Mouse (Mus musculus): Measurements from ENCODE around the gene Tubd1.

Gene Tubd1

DNA sequence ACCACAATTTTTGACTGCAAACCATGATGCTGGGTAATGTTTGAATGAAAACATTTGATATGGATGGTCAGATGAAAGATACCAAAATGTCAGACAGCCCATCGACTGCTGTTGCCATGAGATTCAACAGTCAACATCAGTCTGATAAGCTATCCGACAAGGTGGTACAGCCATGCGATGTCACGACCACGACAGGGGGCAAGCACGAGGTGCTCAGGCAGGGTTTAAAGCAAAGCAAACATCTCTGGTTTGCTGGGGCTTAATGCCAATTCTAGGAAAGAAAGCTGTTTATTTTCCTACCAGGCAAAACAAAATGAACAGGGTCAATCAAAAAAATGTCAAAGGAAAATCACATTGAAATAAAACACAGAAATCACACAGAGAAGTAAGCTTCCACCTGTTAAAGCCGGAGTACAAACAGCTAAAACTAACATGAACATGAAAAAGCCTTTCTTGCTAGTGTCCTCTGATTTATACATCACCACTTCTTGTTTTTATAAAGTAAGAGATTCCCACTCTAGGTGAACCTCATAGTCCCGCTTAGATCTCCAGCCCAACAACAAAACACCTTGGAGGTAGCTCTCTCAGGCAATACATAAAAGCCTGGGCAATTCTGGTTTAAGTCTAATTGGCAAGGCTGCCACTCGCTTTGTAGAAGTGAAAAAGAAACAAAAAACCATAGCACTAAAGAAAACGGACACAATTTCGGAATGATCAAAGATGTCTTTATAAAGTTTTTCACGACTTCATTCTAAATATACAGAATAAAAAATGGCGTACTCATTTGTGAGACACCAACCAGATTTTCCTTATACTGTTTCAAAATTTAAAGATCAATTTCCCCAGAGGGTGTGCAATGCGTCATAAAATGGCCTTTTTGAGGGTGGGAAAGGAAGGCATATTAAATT is 39.5 kb downstream of the Tubd1 start:
- DNase-seq (ENCODE audit: low read depth) = no peak

- no peak for DNase-seq (ENCODE audit: low read depth)
These were observed 40.3 kb downstream of the Tubd1 start for GRCm38 (mm10) chr11:86584898-86585597.

DNA sequence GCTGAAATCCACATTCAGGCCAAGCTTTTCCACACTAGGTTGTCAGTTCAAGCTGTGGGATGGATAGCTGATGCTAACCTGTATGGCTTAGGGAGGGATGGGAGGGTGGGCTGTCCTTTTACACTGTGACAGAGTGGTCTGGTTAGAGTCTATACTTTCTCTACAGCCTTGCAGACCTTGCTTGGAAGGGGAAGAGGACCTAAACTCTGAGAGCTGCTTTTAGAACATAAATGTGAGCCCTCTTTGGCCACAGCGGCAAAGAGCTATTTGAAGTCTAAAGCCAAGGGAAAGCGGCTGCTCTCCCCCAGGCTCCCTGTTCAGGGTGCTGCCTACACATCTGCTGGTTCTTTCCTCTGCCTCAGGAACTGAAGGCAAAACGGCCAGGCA is 40.8 kb downstream of the Tubd1 start:
- no peak for DNase-seq (ENCODE audit: low read depth)

- DNase-seq (ENCODE audit: low read depth) = no peak
These were observed 41.5 kb downstream of the Tubd1 start for GRCm38 (mm10) chr11:86586177-86586867.

DNA sequence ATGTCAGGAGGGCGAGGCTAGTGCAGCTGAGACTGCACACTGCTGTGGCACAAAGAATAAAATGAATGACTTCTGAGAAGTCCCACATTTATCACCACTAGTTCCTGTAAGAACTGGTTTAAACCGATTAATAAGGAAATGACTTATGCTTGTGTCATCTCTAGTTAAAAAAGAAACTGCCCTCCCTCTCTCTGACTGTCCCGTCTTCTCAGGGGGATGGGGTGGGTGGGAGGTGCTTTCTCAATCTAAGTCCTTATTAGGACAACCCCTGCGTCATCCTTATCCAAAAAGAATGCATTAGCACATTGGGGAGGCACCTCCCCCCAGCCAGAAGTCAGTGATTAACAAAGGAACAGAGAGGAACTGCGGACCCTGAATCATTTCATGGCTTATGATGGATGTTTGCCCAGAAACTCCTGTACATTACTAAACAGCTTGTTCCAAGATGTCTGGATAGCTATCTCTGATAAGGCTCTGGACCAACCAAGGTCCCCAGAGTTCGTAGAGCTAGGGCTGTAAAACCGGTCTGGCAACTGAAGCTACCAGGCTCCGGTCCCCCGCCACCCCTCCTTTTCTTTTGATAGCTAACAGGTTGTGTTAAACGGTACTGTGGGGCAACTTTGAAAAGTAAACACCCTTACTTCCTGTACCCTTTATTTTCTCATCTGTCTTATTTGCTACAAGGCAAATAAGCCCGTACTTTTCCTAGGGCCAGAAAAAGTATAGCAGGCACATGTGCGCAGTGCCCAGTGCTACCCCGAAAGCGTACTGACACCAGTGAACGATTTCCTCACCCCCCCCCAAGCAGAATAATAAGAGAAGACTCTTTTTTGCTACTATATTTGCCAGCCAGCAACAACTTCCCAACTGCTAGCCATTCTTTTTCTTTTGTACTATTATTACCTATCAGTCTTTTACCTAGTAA is 42.3 kb downstream of the Tubd1 start:
- DNase-seq (ENCODE audit: low read depth) = peak; percentile 86

DNA sequence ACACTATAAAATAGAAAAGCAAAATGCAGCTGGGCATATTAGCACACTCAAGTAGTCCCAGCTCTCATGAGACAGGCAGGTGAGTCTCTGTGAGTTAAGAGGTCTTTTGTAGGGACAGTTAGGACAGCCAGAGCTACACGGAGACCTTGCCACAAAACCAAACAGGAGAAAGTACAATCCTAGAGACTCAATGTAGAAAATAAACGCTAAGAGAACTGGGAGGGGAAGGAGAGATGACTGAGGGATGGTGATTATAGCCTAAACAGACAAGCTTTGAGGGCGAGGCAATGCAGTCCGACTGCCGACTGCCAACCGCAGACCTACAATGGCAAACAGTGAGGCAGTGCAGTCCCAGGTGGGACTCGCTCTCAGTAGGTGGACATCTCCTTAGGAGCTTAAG is 43.0 kb downstream of the Tubd1 start:
- DNase-seq (ENCODE audit: low read depth) = no peak

DNA sequence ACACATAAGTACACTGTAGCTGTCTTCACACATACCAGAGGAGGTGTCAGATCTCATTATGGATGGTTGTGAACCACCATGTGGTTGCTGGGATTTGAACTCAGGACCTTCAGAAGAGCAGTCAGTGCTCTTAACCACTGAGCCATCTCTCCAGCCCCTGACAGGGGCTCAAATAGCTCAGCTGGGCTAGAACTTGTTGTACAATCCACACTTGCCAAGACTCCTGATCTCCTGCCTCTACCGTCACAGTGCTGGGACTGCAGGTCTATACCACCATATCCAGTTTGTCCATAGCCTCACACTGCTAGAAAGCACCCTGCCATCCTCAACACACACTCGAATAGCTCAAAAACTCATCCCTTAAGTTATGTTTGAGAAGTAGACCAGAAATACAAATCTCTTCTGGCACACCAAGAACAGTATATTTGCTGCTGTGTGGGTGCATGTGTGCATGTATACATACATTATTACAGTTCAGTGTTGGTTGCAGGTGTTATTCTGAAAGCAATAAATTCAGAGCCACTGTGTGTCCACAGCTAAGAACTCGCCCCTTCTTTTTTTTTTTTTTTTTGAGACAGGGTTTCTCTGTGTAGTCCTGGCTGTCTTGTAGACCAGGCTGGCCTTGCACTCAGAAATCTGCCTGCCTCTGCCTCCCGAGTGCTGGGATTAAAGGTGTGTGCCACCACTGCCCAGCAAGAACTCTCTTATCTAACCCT is 44.0 kb downstream of the Tubd1 start:
- DNase-seq (ENCODE audit: low read depth) = no peak

DNA sequence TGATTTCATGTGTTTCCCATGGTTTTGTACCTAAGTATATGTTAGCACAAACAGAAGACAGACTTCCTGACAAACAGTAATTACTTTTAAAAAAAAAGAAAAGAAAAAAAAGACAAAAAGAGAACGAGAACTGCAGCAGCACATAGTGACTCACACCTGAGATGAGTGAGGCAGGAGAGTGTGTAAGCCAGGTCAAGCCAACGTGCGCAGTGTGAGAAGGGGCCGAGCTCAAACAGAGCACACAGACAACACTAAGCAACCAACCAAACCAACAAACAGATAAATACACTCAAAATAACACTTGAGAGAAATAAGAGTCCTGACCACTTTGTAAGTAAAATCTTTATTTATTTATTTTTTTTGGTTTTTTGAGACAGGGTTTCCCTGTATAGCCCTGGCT is 45.3 kb downstream of the Tubd1 start:
- no peak for DNase-seq (ENCODE audit: low read depth)

DNA sequence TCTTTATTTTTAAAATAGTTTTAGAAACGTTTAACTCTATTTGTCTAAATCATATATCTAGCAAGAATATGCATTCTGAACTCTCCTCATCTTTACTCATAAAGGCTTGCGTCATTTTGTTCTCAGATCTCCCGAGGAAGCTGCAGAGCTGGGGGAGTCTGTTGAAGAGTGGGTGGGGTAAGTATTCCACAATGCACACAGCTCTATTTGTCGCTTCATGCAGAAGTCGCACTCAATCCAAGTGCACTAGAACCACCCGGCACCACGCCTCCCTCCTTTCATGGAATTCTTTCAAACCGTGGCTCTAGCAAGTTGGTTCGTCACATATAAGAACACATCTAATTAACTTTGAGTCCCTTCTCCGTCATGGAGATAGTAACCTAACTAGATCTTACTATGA is 45.8 kb downstream of the Tubd1 start:
- DNase-seq (ENCODE audit: low read depth) = no peak

GRCm38 (mm10) chr11:86591301-86591845 is 46.6 kb downstream of the Tubd1 start:
- no peak for DNase-seq (ENCODE audit: low read depth)

DNA sequence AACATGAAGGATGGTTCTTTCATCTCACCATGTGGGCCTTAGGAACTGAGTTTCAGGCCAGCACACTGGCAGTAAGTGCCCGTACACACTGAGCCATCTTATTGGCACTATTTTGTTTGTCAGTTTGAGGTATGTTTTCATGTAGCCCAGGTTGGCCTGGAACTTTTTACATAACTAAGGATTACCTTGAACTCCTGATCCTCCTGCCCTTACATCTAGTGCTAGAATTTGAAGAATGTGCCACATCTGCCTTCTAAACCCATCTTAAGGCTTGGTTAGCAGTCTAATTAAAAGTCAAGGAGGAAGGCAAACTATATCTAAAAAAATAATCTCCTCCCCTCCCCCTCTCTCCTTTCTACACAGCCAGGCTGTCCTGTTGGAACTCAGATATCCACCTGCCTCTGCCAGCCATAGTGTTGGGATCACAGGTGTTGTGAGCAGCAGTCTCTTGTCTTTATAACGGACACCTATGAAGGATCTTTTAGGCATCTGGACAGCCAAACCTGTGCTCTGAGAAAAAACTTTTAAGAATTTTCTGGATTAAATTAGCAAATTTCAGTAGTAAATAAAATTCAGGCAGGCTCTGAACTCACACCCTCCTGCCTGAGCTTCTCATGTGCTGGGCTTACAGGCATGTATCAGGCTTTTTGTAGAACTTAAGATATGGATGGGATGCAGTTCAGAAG is 47.3 kb downstream of the Tubd1 start:
- DNase-seq (ENCODE audit: low read depth) = no peak

DNA sequence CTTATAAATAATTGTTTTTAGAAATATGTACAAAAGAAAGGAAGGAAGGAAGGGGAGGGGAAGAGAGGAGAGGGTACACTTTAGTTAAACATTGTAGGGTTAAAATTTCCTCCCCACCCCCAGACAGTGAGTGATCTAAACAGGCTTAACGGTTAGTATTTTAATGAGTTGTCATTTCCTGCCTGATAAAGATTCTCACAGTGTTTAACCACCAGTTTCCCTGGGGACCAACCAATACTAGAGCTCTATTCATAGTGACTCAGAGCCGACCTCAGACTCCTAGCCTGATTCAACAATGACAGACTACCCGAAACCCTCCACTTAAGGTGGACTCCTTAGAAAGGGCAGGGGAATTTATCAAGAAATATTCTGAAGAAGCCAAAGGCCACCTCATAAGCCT is 48.2 kb downstream of the Tubd1 start:
- DNase-seq (ENCODE audit: low read depth) = peak; percentile 84

DNA sequence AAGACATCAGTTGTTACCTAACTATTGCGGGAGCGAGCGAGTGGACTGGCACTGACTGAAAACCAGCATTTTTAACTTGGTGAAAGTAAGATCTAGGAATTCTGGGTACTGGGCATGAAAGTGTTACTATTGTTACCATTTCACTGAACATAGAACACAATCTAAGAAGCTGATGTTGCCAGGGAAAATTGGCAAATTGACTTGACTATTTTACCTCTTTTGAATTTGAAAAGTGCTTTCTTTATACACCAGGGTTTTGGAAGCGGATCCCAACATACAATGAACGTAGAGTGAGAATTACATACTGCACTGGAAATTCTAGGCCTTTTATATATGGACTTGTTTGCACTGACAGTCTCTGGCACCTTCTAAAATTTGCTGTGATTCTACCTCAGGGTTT is 48.7 kb downstream of the Tubd1 start:
- no peak for DNase-seq (ENCODE audit: low read depth)

DNA sequence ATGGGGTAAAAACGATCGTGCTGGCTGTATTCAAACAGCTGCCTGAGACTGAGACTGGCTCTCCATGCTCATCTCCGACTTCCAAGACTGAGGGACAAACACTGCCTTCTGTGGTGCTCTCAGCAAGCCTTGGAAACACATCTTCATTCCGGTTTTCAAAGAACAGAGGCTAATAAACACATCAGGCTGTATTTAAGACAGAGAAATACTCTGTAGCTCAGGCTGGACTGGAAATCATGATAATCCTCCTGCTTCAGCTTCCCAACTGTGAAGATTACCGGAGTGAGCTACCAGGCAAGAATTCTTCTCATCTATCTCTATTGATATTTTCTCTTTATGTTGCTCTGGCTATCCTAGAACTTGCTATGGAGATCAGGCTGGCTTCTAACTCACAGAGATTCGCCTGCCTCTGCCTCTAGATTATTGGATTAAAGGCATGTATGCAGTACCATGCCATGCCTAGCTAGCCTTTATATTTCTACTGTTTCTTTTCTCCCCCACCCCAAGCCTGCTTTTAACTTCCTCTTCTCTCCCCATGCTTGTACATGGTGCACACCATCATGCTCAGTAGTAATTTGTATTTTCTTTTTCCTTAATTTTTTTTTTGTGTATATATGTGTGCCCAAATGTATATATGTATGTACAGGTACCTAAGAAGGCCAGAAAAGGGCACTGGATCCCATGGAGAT is 49.5 kb downstream of the Tubd1 start:
- no peak for DNase-seq (ENCODE audit: low read depth)

DNA sequence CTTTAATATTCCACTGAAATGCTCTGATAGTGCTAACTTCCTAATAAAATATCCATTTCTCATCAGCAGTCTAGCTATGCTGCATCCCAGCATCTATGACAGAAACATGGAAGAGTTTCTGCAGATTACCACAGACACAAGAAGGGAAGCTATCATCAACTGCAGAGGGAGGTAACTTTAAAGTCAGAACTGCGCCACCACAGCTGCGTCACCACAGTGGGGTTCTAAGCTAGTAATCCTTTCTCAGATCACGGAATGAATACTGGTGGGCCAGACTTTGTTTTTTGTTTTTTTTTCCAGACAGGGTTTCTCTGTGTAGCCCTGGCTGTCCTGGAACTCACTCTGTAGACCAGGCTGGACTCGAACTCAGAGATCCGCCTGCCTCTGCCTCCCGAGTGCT is 50.6 kb downstream of the Tubd1 start:
- no peak for DNase-seq (ENCODE audit: low read depth)

DNA sequence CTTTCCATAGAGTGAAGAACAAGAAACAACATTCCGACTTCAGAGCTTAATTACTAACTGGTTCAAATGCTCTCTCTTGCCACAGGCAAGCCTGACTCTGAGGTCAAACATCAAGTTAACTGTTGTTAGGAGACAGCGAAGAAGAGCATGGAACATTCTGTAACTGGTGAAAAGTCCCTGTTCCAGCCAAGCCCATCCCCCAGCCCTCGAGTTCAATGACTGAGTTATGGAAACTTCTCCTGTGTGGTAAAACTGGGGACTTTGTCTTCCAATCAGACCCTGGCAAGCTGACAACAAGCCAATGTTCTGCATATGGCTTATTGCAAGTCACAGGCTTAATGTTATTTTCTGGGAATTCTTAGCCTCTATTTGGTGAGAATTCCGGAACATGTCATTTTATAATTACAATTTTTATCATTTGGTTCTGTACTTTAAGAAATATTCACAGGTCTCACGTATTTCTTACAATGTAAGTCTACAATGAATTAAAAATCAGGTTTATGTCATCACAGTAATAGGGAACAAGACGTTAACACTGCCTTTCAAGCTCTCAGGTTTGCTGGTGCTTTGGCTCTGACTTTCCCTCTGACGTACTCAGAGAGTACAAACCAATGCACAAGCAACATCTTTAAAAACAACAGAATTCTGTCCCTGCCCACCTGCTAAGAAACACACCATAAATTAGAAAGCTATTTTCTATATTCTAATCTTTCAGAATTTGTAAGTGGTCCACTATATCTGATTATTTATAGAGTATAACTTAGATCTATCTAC is 51.6 kb downstream of the Tubd1 start:
- DNase-seq (ENCODE audit: low read depth) = no peak

DNA sequence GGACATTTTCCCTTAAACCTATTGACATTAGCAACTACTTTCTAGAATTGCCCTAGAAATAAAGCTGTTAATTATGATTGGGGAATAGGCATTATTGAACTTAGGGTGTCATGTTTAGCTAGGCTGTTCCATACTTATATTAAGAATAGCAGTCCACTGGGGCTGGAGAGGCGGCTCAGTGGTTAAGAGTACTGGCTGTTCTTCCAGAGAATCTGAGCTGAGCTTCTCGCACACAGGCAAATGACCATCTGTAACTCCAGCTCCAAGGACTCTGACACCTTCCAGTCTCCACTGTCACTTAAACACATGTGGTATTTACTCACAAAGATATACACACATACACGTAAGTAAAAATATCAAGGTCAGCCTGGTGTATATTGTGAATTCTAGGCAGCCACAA is 52.2 kb downstream of the Tubd1 start:
- DNase-seq (ENCODE audit: low read depth) = no peak

DNA sequence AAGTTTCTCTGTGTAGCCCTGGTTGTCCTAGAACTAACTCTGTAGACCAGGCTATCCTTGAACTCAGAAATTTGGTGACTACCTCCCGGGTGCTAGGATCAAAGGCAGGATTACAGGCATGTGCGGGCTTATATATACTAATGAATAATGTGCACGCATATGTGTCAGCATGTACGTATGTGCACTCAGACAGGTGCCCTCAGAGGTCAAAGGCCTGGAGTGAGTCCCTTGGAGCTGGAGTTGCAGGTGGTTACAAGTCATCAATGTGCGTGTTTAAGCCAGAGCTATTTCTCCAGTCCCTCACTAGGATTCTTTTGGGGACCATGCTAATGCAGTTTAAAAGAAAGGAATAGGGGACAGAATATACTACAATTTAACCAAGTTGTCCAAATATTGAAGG is 53.4 kb downstream of the Tubd1 start:
- DNase-seq (ENCODE audit: low read depth) = no peak

- no peak for DNase-seq (ENCODE audit: low read depth)
These were observed 53.8 kb downstream of the Tubd1 start for GRCm38 (mm10) chr11:86598572-86598971.

Measured in c-Kit-positive CD71-negative TER-119-negative erythroid progenitor cells, embryonic 14.5 days (primary cell).